Mouse (Mus musculus): Measurements from ENCODE around the gene Dph5. TPM values are rescaled to one million over a fixed set of nuclear protein-coding genes. Genes with fewer than 3 reads are reported as not detected.
"Not testable (repeated sequence)": the region's sequence is repeated elsewhere in the genome, so short reads cannot be mapped to it uniquely, and the experiment has no call there.

The Dph5 gene
- polyA plus RNA-seq, 1 experiment from 2014 or later: 28.0 TPM

DNA sequence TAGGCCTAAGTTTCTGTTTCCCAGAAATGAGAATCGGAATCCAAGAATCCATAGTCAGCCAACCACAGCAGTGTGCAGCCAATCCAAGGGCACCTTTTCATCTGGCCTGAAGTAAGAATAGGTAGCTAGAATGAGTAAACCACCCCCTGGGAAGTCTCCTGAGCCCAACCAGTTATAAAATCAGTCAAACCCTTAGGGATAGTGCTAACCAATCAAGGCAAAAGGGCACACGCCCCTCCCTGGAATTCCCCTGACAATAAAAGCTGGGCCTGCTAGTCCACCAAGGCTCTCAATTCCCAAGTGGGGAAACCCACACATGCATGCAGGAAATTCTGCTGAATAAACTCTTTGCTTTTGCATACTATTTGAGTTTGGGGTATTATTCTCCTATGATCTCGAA, 28.8 kb upstream of the Dph5 start:
- H3K27ac ChIP-seq: no peak overlapping the region
- WGBS: 82% methylated on average over 3 of the region's 3 CpGs

DNA sequence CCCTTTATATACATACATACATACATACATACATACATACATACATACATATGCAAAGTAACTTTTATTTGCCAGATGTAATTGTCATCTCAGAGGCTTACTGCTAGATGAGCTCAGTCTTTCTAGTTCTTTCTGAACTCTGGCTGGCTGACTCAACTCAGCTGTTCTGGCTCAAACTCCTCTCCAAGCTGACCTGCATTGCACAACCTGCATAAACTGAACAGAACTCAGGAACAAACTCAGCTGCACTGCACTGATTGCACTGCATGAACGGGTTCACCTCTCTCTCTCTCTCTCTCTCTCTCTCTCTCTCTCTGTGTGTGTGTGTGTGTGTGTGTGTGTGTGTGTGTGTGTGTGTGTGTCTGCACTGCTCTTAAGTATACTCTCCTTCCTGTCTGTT, 26.9 kb upstream of the Dph5 start:
- 100% methylated on average over 1 of the region's 1 CpGs for WGBS
- H3K9me3 ChIP-seq; H3K27me3 ChIP-seq (replicated peaks); H3K9ac ChIP-seq; H3K4me2 ChIP-seq (replicated peaks); H3K27ac ChIP-seq; H3K4me3 ChIP-seq; ATAC-seq (ENCODE audit: low FRiP score, low read depth); H3K36me3 ChIP-seq: not testable (repeated sequence)
- 0 out of 2 replicates have a peak, but pooled peaks cover 10% of the 10 kb centered on the region for H3K4me1 ChIP-seq

More for the DNA sequence above, 28.8 kb upstream of the Dph5 start:
- H3K9me3 ChIP-seq: no peaks in the 10 kb centered on the region
- no peaks in the 10 kb centered on the region for H3K27me3 ChIP-seq (replicated peaks)
- ATAC-seq (ENCODE audit: low FRiP score, low read depth): no peak
- H3K4me2 ChIP-seq (replicated peaks): no peak overlapping the region
- no peak overlapping the region for H3K9ac ChIP-seq
- H3K4me1 ChIP-seq: 0 out of 2 replicates have a peak, but pooled peaks cover 10% of the 10 kb centered on the region
- no peak overlapping the region for H3K4me3 ChIP-seq
- H3K36me3 ChIP-seq: no peaks in the 10 kb centered on the region

DNA sequence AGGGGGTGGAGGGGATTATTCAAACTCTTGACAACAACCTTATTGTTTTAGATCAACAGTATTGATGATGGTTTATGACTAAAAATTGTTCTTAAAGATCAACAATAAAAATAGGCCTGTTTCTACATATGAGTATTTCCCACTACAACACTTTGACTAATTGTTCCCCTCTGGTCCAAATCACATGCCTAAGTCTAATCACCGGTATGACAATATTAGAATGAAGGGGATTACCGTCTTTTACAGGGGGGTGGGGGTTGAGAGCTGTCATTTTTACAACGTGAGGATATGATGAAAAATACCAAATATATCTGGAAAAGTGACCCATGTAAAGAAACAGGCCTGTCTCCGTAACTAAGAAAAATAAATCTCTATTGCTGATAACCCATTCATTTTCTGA, 24.1 kb upstream of the Dph5 start:
- WGBS: 83% methylated on average over 4 of the region's 4 CpGs
- Histone ChIP-seq H3K36me3 (no peaks in the 10 kb centered on the region), H3K27ac (no peak overlapping the region), H3K9me3 (no peaks in the 10 kb centered on the region), H3K27me3 (replicated peaks) (no peaks in the 10 kb centered on the region), H3K4me1 (0 out of 2 replicates have a peak, but pooled peaks cover under 1% of the 10 kb centered on the region), H3K9ac (no peak overlapping the region), H3K4me2 (replicated peaks) (no peak overlapping the region), H3K4me3 (no peak overlapping the region)
- ATAC-seq (ENCODE audit: low FRiP score, low read depth): no peak

DNA sequence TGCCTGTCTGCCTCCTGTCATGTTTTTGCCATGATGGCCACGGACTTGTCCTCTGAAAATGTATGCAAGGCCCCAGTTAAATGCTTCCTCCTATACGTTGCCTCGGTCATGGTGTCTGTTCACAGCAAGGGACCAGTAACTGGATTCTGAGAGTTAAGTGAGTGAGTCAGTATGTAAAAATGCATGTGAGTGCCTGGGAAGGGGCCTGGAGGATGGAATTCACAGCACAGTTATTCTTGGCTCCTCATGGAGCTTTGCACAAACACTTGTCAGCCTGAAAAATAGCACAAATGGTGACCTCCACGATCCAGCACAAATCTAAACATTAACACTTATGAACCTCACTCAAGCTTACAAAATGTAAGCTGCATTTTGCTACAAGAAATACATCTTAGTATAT, 20.5 kb upstream of the Dph5 start:
- H3K36me3 ChIP-seq: no peaks in the 10 kb centered on the region
- WGBS: 82% methylated on average over 4 of the region's 4 CpGs
- no peak overlapping the region for H3K4me3 ChIP-seq
- no peak overlapping the region for H3K27ac ChIP-seq
- H3K9me3 ChIP-seq: no peaks in the 10 kb centered on the region; the same call in 1 of the 2 replicates
- H3K4me2 ChIP-seq (replicated peaks): no peak overlapping the region
- no peak for ATAC-seq (ENCODE audit: low FRiP score, low read depth)
- no peak overlapping the region for H3K9ac ChIP-seq
- no peaks in the 10 kb centered on the region for H3K4me1 ChIP-seq
- H3K27me3 ChIP-seq (replicated peaks): no peaks in the 10 kb centered on the region

DNA sequence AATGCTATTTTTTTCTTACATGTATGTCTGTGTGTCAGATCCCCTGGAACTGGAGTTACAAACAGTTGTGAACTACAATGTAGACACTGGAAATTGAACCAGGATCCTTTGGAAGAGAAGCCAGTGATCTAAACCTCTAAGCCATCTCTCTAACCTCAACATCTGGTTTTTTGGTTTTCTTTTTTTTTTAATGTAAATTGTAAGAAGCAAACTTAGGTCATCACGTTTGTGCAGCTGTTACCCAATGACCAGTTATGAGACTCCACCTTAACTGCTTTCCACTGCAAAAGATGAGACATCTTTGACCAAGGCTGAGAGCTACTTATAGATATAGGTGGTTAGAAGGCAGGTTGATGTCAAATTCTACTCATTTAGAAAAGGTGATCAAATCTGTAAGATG, 19.7 kb upstream of the Dph5 start:
- Histone ChIP-seq H3K4me1 (no peaks in the 10 kb centered on the region), H3K27ac (no peak overlapping the region), H3K27me3 (replicated peaks) (no peaks in the 10 kb centered on the region), H3K4me2 (replicated peaks) (no peak overlapping the region), H3K4me3 (no peak overlapping the region), H3K9me3 (no peaks in the 10 kb centered on the region; the same call in 1 of the 2 replicates), H3K9ac (no peak overlapping the region), H3K36me3 (no peaks in the 10 kb centered on the region)
- no peak for ATAC-seq (ENCODE audit: low FRiP score, low read depth)
- WGBS: 70% methylated on average over 1 of the region's 1 CpGs

DNA sequence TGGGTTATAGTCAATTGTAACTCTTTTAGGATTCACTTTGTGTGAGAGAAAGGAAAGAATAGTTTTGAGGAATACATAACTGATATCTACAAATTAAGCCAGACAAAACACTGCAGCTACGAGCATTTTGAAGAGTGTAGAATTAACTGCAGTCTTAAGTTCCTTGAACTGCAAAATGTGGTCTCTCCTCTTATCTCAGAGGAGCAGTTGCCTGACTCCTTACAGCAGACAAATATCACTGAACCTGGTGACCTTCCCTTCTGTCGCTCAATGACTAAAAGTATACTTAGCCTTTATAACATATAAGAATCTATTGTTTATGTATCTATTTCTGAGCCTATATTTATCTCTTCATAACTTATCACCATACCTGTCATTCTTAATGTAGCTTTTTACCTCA, 18.3 kb upstream of the Dph5 start:
- Histone ChIP-seq H3K27ac (no peak overlapping the region), H3K27me3 (replicated peaks) (no peaks in the 10 kb centered on the region), H3K4me3 (no peak overlapping the region), H3K9me3 (no peaks in the 10 kb centered on the region; the same call in 1 of the 2 replicates), H3K36me3 (no peaks in the 10 kb centered on the region), H3K9ac (no peak overlapping the region), H3K4me1 (no peaks in the 10 kb centered on the region), H3K4me2 (replicated peaks) (no peak overlapping the region)
- ATAC-seq (ENCODE audit: low FRiP score, low read depth): no peak
- whole genome bisulfite sequencing: 88% methylated on average over 2 of the region's 2 CpGs

DNA sequence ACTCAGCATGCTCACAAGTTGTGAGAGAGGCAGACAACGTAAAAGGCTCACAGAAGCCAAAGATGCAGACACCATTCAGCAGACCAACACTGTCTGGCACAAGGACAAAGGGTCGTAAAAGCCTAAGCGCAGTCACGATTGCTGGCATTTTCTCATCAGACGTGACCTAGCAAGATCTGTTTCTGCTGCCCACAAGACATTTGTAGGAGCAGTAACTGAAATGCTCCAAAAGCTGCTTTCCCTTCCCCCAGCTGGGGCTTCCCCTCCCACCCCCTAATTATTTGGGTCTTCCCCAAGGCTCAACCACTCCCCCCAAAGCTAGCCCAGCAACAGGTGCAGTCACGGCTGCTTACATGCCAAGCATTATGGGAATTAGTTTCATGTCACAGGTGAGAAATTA, 12.1 kb upstream of the Dph5 start:
- no peak overlapping the region for H3K9ac ChIP-seq
- H3K4me3 ChIP-seq: no peak overlapping the region
- no peak overlapping the region for H3K27ac ChIP-seq
- H3K4me1 ChIP-seq: 0 out of 2 replicates have a peak, but pooled peaks cover 4% of the 10 kb centered on the region
- H3K9me3 ChIP-seq: no peaks in the 10 kb centered on the region; the same call in 1 of the 2 replicates
- 0 out of 2 replicates have a peak, but pooled peaks have one; percentile 17 for ATAC-seq (ENCODE audit: low FRiP score, low read depth)
- no peaks in the 10 kb centered on the region for H3K27me3 ChIP-seq (replicated peaks)
- no peaks in the 10 kb centered on the region for H3K36me3 ChIP-seq
- peak overlapping the region; percentile 40; the same call in 1 of the 2 replicates for H3K4me2 ChIP-seq (replicated peaks)
- WGBS: 21% methylated on average over 6 of the region's 6 CpGs

DNA sequence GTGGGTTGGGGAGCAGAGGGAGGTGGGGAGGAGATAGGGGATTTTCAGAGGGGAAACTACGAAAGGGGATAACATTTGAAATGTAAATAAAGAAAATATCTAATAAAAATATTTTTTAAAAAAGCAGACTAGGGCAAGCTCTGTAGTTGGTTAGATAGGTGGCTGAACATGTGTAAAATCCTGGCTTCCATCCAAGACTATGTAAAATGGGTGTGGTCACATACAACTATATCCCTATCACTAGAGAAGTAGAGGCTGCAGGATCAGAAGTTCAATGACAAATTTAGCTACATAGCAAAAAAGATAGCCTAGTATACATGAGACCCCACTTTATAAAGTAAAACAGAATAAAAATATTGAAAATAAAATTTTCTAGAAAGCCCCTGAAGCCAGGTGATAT, 10.5 kb upstream of the Dph5 start:
- Histone ChIP-seq H3K27me3 (replicated peaks) (no peaks in the 10 kb centered on the region), H3K9ac (no peak overlapping the region), H3K9me3 (no peaks in the 10 kb centered on the region; the same call in 1 of the 2 replicates), H3K27ac (no peak overlapping the region), H3K4me1 (0 out of 2 replicates have a peak, but pooled peaks cover 4% of the 10 kb centered on the region), H3K4me3 (no peak overlapping the region), H3K36me3 (no peaks in the 10 kb centered on the region), H3K4me2 (replicated peaks) (no peak overlapping the region)
- no peak for ATAC-seq (ENCODE audit: low FRiP score, low read depth)
- WGBS: 92% methylated on average over 1 of the region's 1 CpGs

DNA sequence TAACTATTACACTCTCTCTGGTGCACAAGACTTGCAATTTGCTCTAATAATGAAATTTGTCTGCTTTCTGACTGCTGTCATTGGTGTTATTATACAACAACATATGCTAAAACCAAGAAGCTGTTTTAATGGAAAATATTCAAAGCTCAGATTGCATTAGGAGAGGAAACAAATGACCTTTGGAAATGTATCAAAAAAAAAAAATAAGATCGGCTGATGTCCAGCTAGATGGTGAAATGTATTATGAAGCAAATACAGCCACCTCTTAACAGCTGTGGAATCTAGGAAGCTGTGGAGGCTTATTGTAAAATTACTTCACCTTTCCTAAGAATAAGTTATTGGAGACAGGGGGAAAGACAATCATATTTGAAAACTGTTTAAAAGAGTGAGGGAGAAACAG, 3.6 kb upstream of the Dph5 start:
- no peak overlapping the region for H3K9ac ChIP-seq
- no peak for ATAC-seq (ENCODE audit: low FRiP score, low read depth)
- no peak overlapping the region for H3K4me3 ChIP-seq
- H3K4me1 ChIP-seq: peaks cover 3% of the 10 kb centered on the region; the same call in 1 of the 2 replicates
- no peaks in the 10 kb centered on the region for H3K36me3 ChIP-seq
- no peak overlapping the region for H3K27ac ChIP-seq
- H3K9me3 ChIP-seq: no peaks in the 10 kb centered on the region
- no peak overlapping the region for H3K4me2 ChIP-seq (replicated peaks)
- 88% methylated on average over 1 of the region's 1 CpGs for WGBS
- no peaks in the 10 kb centered on the region for H3K27me3 ChIP-seq (replicated peaks)

DNA sequence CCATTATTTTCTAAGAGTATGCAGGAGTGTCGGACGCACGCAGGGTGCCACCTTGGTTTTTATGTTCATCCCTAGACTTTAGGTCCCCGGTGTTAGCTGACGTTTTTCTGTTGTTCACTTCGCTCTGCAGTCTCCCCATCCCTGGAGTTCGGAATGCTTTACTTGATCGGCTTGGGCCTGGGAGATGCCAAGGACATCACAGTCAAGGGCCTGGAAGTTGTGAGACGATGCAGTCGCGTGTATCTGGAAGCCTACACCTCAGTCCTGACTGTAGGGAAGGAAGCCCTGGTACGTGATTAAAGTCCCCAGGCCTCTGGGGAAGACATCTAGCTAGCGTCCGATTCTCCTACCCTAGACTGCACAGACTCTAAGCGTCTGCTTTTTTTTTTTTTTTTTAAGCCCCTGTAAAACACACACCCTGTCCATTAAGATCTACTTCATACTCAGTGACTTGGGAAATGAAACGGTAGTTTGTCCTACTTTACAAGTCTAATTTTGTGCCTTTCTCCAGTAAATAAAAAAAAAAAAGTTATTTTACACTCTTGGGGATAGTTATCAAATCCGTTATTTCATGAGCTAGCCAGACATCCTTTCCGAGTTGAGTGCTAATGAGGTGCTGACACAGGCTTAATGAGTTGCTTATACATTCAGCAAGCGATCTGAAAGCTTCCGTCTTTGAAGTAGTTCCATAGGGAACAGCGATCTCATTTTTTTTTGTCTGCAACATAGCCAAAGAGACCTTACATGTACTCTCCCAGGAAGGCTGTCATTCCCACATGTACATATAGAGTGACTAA, 871 bp downstream of the Dph5 start:
- 0 out of 2 replicates have a peak overlapping the region, but pooled peaks have one; percentile 32 for H3K27ac ChIP-seq
- peak overlapping the region; percentile 74 for H3K9ac ChIP-seq
- peaks cover 3% of the 10 kb centered on the region; the same call in 1 of the 2 replicates for H3K4me1 ChIP-seq
- no peaks in the 10 kb centered on the region for H3K27me3 ChIP-seq (replicated peaks)
- H3K4me3 ChIP-seq: peak overlapping the region; percentile 76
- peak; percentile 54 for ATAC-seq (ENCODE audit: low FRiP score, low read depth)
- H3K9me3 ChIP-seq: no peaks in the 10 kb centered on the region
- 5% methylated on average over 21 of the region's 21 CpGs for WGBS
- no peaks in the 10 kb centered on the region for H3K36me3 ChIP-seq
- peak overlapping the region; percentile 84 for H3K4me2 ChIP-seq (replicated peaks)

DNA sequence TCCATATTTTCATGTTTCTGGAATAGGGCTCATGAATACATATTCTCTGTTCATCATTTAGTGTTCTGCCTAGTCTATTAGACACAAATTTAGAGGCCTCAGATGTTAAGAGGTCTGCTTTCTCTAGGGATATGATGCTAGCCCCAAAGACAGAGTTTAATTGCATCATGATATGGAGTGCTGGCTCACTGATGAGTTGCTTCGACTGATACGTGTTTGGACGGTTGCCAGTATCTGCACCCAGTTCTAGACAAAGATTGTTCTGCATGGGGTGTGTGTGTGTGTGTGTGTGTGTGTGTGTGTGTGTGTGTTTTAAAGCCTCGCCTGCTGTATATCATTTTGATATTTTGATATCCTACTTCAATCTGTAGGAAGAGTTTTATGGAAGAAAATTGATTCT, 4.7 kb downstream of the Dph5 start:
- Histone ChIP-seq H3K9me3 (no peaks in the 10 kb centered on the region), H3K9ac (no peak overlapping the region), H3K4me1 (peaks cover 3% of the 10 kb centered on the region; the same call in 1 of the 2 replicates), H3K36me3 (peaks cover 5% of the 10 kb centered on the region; the same call in 1 of the 2 replicates), H3K4me2 (replicated peaks) (no peak overlapping the region), H3K4me3 (no peak overlapping the region), H3K27ac (no peak overlapping the region), H3K27me3 (replicated peaks) (no peaks in the 10 kb centered on the region)
- 0 out of 2 replicates have a peak, but pooled peaks have one; percentile 5 for ATAC-seq (ENCODE audit: low FRiP score, low read depth)
- WGBS: 60% methylated on average over 4 of the region's 4 CpGs

DNA sequence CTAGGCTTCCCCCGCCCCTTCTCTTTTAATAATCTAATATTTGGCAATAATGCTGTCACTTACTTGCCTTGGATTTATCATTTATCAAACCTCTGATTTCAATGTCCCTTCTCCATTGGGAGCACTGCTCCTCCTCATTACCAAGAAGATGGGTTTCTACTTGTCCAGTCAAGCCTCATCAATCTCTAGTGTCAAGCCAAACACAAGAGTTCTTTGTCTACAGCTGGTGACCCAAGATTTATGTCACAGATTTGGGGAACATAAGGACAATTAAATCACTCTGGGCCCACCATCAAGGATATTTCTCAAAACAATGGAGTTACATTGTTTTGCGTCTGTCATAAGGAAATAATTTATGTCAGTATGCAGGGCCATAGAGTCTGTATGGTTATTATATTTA, 5.5 kb downstream of the Dph5 start:
- peak; percentile 39; the same call in 1 of the 2 replicates for ATAC-seq (ENCODE audit: low FRiP score, low read depth)
- peaks cover 3% of the 10 kb centered on the region; the same call in 1 of the 2 replicates for H3K4me1 ChIP-seq
- H3K9ac ChIP-seq: no peak overlapping the region
- peaks cover 5% of the 10 kb centered on the region; the same call in 1 of the 2 replicates for H3K36me3 ChIP-seq
- WGBS: 58% methylated on average over 2 of the region's 2 CpGs
- no peak overlapping the region for H3K4me3 ChIP-seq
- H3K27me3 ChIP-seq (replicated peaks): no peaks in the 10 kb centered on the region
- no peak overlapping the region for H3K27ac ChIP-seq
- no peaks in the 10 kb centered on the region for H3K9me3 ChIP-seq
- no peak overlapping the region for H3K4me2 ChIP-seq (replicated peaks)

Measured in neural tube, embryonic 12.5 days (tissue).